Mouse (Mus musculus): ENCODE data around the gene Sh3bp5. TPM values are rescaled to one million over a fixed set of nuclear protein-coding genes. Genes with fewer than 3 reads are reported as not detected.

Gene Sh3bp5
- polyA plus RNA-seq, 1 experiment from 2014 or later: 57.2 TPM

- Histone ChIP-seq H3K9ac (no peak overlapping the region), H3K4me2 (replicated peaks) (no peak overlapping the region), H3K36me3 (peaks cover 31% of the 10 kb centered on the region), H3K4me1 (no peaks in the 10 kb centered on the region), H3K27me3 (replicated peaks) (no peaks in the 10 kb centered on the region), H3K27ac (no peak overlapping the region), H3K4me3 (no peak overlapping the region), H3K9me3 (no peaks in the 10 kb centered on the region)
- no peak for ATAC-seq (ENCODE audit: low FRiP score, low read depth)
- WGBS: 96% methylated on average over 1 of the region's 1 CpGs
Observed at GRCm38 (mm10) chr14:31345367-31345766, 90.5 kb downstream of the Sh3bp5 start.

- Histone ChIP-seq H3K36me3 (peaks cover 25% of the 10 kb centered on the region), H3K27me3 (replicated peaks) (no peaks in the 10 kb centered on the region), H3K4me1 (peaks cover 4% of the 10 kb centered on the region; the same call in 1 of the 2 replicates), H3K4me3 (no peak overlapping the region), H3K4me2 (replicated peaks) (no peak overlapping the region), H3K27ac (no peak overlapping the region), H3K9me3 (no peaks in the 10 kb centered on the region), H3K9ac (no peak overlapping the region)
- 87% methylated on average over 8 of the region's 8 CpGs for WGBS
- ATAC-seq (ENCODE audit: low FRiP score, low read depth): no peak
Observed at GRCm38 (mm10) chr14:31343241-31343640, 92.6 kb downstream of the Sh3bp5 start.

- peak overlapping the region; percentile 68 for H3K4me2 ChIP-seq (replicated peaks)
- H3K9me3 ChIP-seq: no peaks in the 10 kb centered on the region
- ATAC-seq (ENCODE audit: low FRiP score, low read depth): no peak
- H3K4me3 ChIP-seq: no peak overlapping the region
- H3K27ac ChIP-seq: no peak overlapping the region
- no peak overlapping the region for H3K9ac ChIP-seq
- H3K4me1 ChIP-seq: peaks cover 18% of the 10 kb centered on the region
- H3K36me3 ChIP-seq: peaks cover 5% of the 10 kb centered on the region; the same call in 1 of the 2 replicates
- no peaks in the 10 kb centered on the region for H3K27me3 ChIP-seq (replicated peaks)
Observed at GRCm38 (mm10) chr14:31337947-31338346, 97.9 kb downstream of the Sh3bp5 start.

DNA sequence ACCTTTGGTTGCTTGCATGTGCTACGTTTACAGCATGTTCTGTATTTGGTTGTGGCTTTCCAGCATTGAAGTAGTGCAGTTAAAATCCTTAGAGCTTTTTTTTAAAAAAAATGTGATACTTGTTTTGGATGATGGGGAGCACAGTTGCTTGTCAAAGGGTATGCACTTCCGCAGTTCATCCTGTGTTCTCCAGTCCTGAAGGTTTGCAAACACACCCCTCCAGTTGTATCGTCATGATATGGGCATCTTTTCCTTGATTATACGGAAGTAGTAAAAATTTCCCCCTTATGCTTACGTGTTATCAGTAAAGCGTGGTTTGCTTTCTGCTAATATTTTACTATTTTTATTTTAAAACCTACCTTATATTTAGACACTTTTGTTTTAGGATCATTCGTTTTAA lies 98.5 kb downstream of the Sh3bp5 start:
- H3K9me3 ChIP-seq: no peaks in the 10 kb centered on the region
- H3K4me2 ChIP-seq (replicated peaks): peak overlapping the region; percentile 68
- no peak overlapping the region for H3K27ac ChIP-seq
- H3K27me3 ChIP-seq (replicated peaks): no peaks in the 10 kb centered on the region
- H3K36me3 ChIP-seq: peaks cover 5% of the 10 kb centered on the region; the same call in 1 of the 2 replicates
- H3K4me3 ChIP-seq: peak overlapping the region; percentile 87
- ATAC-seq (ENCODE audit: low FRiP score, low read depth): no peak
- WGBS: 52% methylated on average over 7 of the region's 7 CpGs
- H3K4me1 ChIP-seq: peaks cover 18% of the 10 kb centered on the region
- H3K9ac ChIP-seq: peak overlapping the region; percentile 85

- Histone ChIP-seq H3K4me2 (replicated peaks) (peak within 1 kb of the TSS; percentile 68), H3K4me1 (peaks cover 18% of the 10 kb centered on the region), H3K36me3 (peaks cover 5% of the 10 kb centered on the region; the same call in 1 of the 2 replicates), H3K9me3 (no peaks in the 10 kb centered on the region), H3K27me3 (replicated peaks) (no peaks in the 10 kb centered on the region), H3K27ac (peak within 1 kb of the TSS; percentile 79), H3K9ac (peak within 1 kb of the TSS; percentile 85), H3K4me3 (peak within 1 kb of the TSS; percentile 87)
- peak; percentile 98 for ATAC-seq (ENCODE audit: low FRiP score, low read depth)
- WGBS: under 1% methylated on average over 78 of the region's 78 CpGs
Observed at GRCm38 (mm10) chr14:31336369-31337155, 99.3 kb downstream of the Sh3bp5 start, which contains the start of gene Capn7. TSS of gene Capn7 (plus strand) at chr14:31336638.

DNA sequence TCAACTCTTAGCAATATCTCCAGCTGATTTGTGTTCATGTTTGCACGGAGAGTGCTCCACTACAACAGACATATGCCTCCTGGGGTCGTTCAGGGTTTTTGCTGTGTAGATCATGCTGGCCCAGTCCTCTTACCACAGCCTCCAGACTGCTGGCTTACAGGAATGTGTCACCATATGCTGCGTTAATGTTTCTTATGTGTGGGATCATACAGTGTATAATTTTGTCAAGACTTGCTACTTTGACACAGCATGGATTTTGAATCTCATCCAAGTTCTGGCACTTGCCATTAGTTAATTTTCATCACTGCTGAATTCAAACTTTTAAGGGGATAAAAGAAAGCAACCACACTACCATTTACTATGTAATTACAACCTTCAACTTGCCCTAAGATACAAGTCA lies 100.1 kb downstream of the Sh3bp5 start:
- Histone ChIP-seq H3K27me3 (replicated peaks) (no peaks in the 10 kb centered on the region), H3K4me2 (replicated peaks) (peak overlapping the region; percentile 68), H3K4me3 (peak overlapping the region; percentile 87; the same call in 1 of the 2 replicates), H3K9ac (no peak overlapping the region), H3K27ac (no peak overlapping the region), H3K4me1 (peaks cover 18% of the 10 kb centered on the region), H3K36me3 (peaks cover 3% of the 10 kb centered on the region; the same call in 1 of the 2 replicates), H3K9me3 (no peaks in the 10 kb centered on the region)
- no peak for ATAC-seq (ENCODE audit: low FRiP score, low read depth)
- WGBS: 59% methylated on average over 3 of the region's 3 CpGs

DNA sequence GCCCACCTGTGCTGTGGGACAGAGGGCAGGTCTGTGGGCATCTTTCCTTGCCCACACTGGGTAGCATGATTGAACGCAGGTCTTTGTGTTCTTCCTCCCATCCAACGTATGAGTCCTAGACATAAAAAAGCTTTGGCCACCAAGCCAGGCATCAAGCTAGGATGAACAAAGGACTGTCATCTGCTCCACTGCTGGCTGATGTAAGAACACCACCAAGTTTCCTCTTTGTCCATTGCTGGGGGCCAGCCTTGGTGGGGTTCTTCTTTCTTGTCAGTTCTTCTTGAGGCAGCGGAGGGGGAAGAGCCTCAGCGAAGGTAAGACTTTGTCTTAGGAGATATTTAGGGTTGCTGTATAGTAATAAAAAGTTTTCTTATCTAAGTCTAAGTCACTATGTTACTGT lies 104.9 kb downstream of the Sh3bp5 start:
- Histone ChIP-seq H3K9ac (no peak overlapping the region), H3K36me3 (no peaks in the 10 kb centered on the region), H3K9me3 (no peaks in the 10 kb centered on the region), H3K4me1 (0 out of 2 replicates have a peak, but pooled peaks cover 4% of the 10 kb centered on the region), H3K4me2 (replicated peaks) (no peak overlapping the region), H3K27me3 (replicated peaks) (no peaks in the 10 kb centered on the region), H3K27ac (no peak overlapping the region), H3K4me3 (no peak overlapping the region)
- WGBS: 67% methylated on average over 4 of the region's 4 CpGs
- ATAC-seq (ENCODE audit: low FRiP score, low read depth): no peak

DNA sequence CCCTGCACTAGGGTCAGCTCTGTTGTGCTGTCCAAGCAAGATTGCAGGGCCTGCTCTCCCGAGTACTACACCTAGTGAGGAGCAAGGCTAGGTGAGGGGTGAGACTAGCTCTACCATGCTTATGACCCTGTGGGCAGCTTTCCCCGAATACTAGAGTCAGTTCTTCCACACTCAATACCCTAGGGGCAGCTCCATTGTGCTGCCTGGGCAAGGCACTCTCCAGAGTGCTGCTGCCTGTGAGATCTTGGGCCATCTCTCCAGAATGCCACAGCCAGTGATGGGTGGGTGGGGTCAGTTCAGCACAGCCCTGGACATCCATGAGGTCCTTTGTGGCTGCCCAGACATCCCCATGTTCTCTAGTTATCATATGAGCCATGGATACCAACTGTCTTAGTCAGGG lies 106.1 kb downstream of the Sh3bp5 start:
- ATAC-seq (ENCODE audit: low FRiP score, low read depth): no peak
- H3K9me3 ChIP-seq: no peaks in the 10 kb centered on the region
- 55% methylated on average over 2 of the region's 2 CpGs for WGBS
- H3K36me3 ChIP-seq: no peaks in the 10 kb centered on the region
- no peak overlapping the region for H3K27ac ChIP-seq
- H3K4me1 ChIP-seq: no peaks in the 10 kb centered on the region
- no peak overlapping the region for H3K9ac ChIP-seq
- no peak overlapping the region for H3K4me3 ChIP-seq
- H3K27me3 ChIP-seq (replicated peaks): no peaks in the 10 kb centered on the region
- no peak overlapping the region for H3K4me2 ChIP-seq (replicated peaks)

GRCm38 (mm10) chr14:31327681-31328080 lies 108.2 kb downstream of the Sh3bp5 start:
- H3K9me3 ChIP-seq: no peaks in the 10 kb centered on the region
- H3K9ac ChIP-seq: no peak overlapping the region
- H3K4me1 ChIP-seq: no peaks in the 10 kb centered on the region
- no peak for ATAC-seq (ENCODE audit: low FRiP score, low read depth)
- H3K27ac ChIP-seq: no peak overlapping the region
- no peaks in the 10 kb centered on the region for H3K27me3 ChIP-seq (replicated peaks)
- H3K36me3 ChIP-seq: no peaks in the 10 kb centered on the region
- WGBS: 84% methylated on average over 4 of the region's 4 CpGs
- H3K4me3 ChIP-seq: no peak overlapping the region
- no peak overlapping the region for H3K4me2 ChIP-seq (replicated peaks)

- H3K4me2 ChIP-seq (replicated peaks): no peak overlapping the region
- H3K27ac ChIP-seq: no peak overlapping the region
- H3K36me3 ChIP-seq: no peaks in the 10 kb centered on the region
- no peaks in the 10 kb centered on the region for H3K9me3 ChIP-seq
- ATAC-seq (ENCODE audit: low FRiP score, low read depth): no peak
- H3K9ac ChIP-seq: no peak overlapping the region
- H3K4me3 ChIP-seq: no peak overlapping the region
- 97% methylated on average over 1 of the region's 1 CpGs for WGBS
- H3K27me3 ChIP-seq (replicated peaks): no peaks in the 10 kb centered on the region
- no peaks in the 10 kb centered on the region for H3K4me1 ChIP-seq
Observed at GRCm38 (mm10) chr14:31327196-31327595, 108.7 kb downstream of the Sh3bp5 start.

DNA sequence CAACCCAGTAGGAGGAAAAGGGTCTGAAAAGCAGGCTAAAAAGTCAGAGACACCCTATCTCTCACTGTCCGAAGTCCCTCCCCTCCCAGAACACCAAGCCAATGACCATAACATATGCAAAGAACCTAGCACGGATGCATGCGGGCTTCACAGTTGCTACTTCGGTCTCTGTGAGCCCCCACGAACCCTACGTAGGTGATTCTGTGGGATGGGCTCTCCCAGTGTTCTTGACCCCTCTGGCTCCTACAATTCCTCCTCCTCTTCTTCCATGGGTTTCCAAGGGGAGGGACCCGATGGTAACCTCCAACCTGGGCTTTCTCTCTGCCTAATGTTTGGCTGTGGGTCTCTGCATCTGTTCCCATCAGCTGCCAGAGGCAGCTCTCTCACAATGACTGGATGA lies 109.1 kb downstream of the Sh3bp5 start:
- ATAC-seq (ENCODE audit: low FRiP score, low read depth): no peak
- 79% methylated on average over 7 of the region's 7 CpGs for WGBS
- no peak overlapping the region for H3K9ac ChIP-seq

GRCm38 (mm10) chr14:31325551-31325950 lies 110.3 kb downstream of the Sh3bp5 start:
- WGBS: 48% methylated on average over 5 of the region's 5 CpGs

More for the DNA sequence above, 109.1 kb downstream of the Sh3bp5 start:
- Histone ChIP-seq H3K27ac (no peak overlapping the region), H3K27me3 (replicated peaks) (no peaks in the 10 kb centered on the region), H3K4me1 (no peaks in the 10 kb centered on the region), H3K36me3 (no peaks in the 10 kb centered on the region), H3K4me2 (replicated peaks) (no peak overlapping the region), H3K4me3 (no peak overlapping the region), H3K9me3 (no peaks in the 10 kb centered on the region)

GRCm38 (mm10) chr14:31324851-31325250 lies 111.0 kb downstream of the Sh3bp5 start:
- H3K4me3 ChIP-seq: no peak overlapping the region
- H3K4me1 ChIP-seq: no peaks in the 10 kb centered on the region
- H3K9me3 ChIP-seq: no peaks in the 10 kb centered on the region
- ATAC-seq (ENCODE audit: low FRiP score, low read depth): no peak
- 74% methylated on average over 10 of the region's 10 CpGs for WGBS
- H3K9ac ChIP-seq: no peak overlapping the region
- H3K27ac ChIP-seq: no peak overlapping the region
- no peaks in the 10 kb centered on the region for H3K36me3 ChIP-seq
- no peak overlapping the region for H3K4me2 ChIP-seq (replicated peaks)
- H3K27me3 ChIP-seq (replicated peaks): no peaks in the 10 kb centered on the region

More at GRCm38 (mm10) chr14:31325551-31325950, 110.3 kb downstream of the Sh3bp5 start:
- no peaks in the 10 kb centered on the region for H3K27me3 ChIP-seq (replicated peaks)
- no peak for ATAC-seq (ENCODE audit: low FRiP score, low read depth)
- no peaks in the 10 kb centered on the region for H3K4me1 ChIP-seq
- no peak overlapping the region for H3K27ac ChIP-seq
- no peak overlapping the region for H3K4me3 ChIP-seq
- H3K36me3 ChIP-seq: no peaks in the 10 kb centered on the region
- no peak overlapping the region for H3K9ac ChIP-seq
- no peaks in the 10 kb centered on the region for H3K9me3 ChIP-seq
- no peak overlapping the region for H3K4me2 ChIP-seq (replicated peaks)

All from neural tube, embryonic 12.5 days (tissue).